Mouse (Mus musculus) gastrocnemius, postnatal 10 days (tissue): ENCODE measurements around the gene Fpr-rs4. TPM values are rescaled to one million over a fixed set of nuclear protein-coding genes. Genes with fewer than 3 reads are reported as not detected.
"Not testable (repeated sequence)": the region's sequence is repeated elsewhere in the genome, so short reads cannot be mapped to it uniquely, and the experiment has no call there.

Experiments
- DNase-seq: peaks from one replicate; pipeline ENCODE4 v3.0.0; 2021; ENCODE audit warnings: mixed read lengths
- long read RNA-seq, 2 experiments: library from polyadenylated mRNA; stranded (forward); transcript quantifications; one replicate each; pipeline ENCODE4 v2.0.0; 2021
- total RNA-seq, 2 experiments: library from RNA; stranded (reverse); gene quantifications; 2 replicates each; pipeline ENCODE4 v1.2.3; 2021

The Fpr-rs4 gene
- not detected for total RNA-seq
- long read RNA-seq, experiment 1, result 0 reads
- long read RNA-seq, experiment 2, result 0 reads

GRCm38 (mm10) chr17:18021433-18021832 is at the start of gene Fpr-rs4:
Fpr-rs4 (plus strand) TSS chr17:18021733.
- no peak for DNase-seq

- DNase-seq, result no peak
These were observed 48.1 kb upstream of the Fpr-rs4 start for GRCm38 (mm10) chr17:17973443-17973842.

- not testable (repeated sequence) for DNase-seq
These were observed 40.3 kb upstream of the Fpr-rs4 start for GRCm38 (mm10) chr17:17981232-17981631.

- no peak for DNase-seq
These were observed 16.8 kb upstream of the Fpr-rs4 start for GRCm38 (mm10) chr17:18004752-18005151.

GRCm38 (mm10) chr17:18049124-18049523 is 27.6 kb downstream of the Fpr-rs4 start, which contains the start of gene Vmn2r124:
Vmn2r124 (plus strand) TSS chr17:18049424.
- no peak for DNase-seq

Other genes starting within 250 kb of the Fpr-rs4 start
- gene Spaca6, start 194.6 kb upstream of the Fpr-rs4 start, total RNA-seq, result 10 to 100 TPM; 14.3 to 28.7 TPM
- gene Has1, start 166.5 kb upstream of the Fpr-rs4 start, total RNA-seq, result under 1 TPM; 0.09 to 0.19 TPM
- under 1 TPM in 1 of 2 experiments, not detected in 1; 0.32 TPM for gene Fpr1, start 137.8 kb upstream of the Fpr-rs4 start, total RNA-seq
- gene Fpr2, start 133.9 kb upstream of the Fpr-rs4 start, total RNA-seq, result under 1 TPM in 1 of 2 experiments, not detected in 1; 0.47 TPM
- not detected for gene Fpr3, start 133.9 kb upstream of the Fpr-rs4 start, total RNA-seq
- not detected for gene Vmn2r124, start 27.7 kb downstream of the Fpr-rs4 start, total RNA-seq
- not detected for gene Vmn2r91, start 63.3 kb downstream of the Fpr-rs4 start, total RNA-seq
- not detected for gene Vmn2r92, start 130.2 kb downstream of the Fpr-rs4 start, total RNA-seq